Mouse (Mus musculus) embryonic facial prominence, embryonic 14.5 days (tissue): Measurements from ENCODE around the gene Tbc1d22b. TPM values are rescaled to one million over a fixed set of nuclear protein-coding genes. Genes with fewer than 3 reads are reported as not detected.
A peak's percentile ranks its signal among the peaks of the same experiment; 100 is the strongest.

Source experiments
- ATAC-seq: fragments of 200-750 bp; cut with Nextera tagmentation; 2 replicates; pipeline ENCODE4 v1.8.0; 2017; ENCODE audit warnings: low read depth, moderate number of reproducible peaks, moderate TSS enrichment
- DNase-seq: peaks from one replicate; pipeline ENCODE4 v3.0.0-alpha.2; 2015; ENCODE audit warnings: low spot score
- H3K27ac ChIP-seq: fragments of 300-500 bp; sonication (generic); replicated peaks from 2 replicates; pipeline ENCODE4 v1.5.1; 2014; ENCODE audit warnings: low read depth, mild to moderate bottlenecking, low read length, moderate library complexity
- H3K27me3 ChIP-seq: fragments of 300-500 bp; sonication (generic); replicated peaks from 2 replicates; pipeline ENCODE4 v1.6.1; 2014; ENCODE audit warnings: low read length; ENCODE audit not compliant: control insufficient read depth, insufficient read depth
- H3K36me3 ChIP-seq: fragments of 300-500 bp; sonication (generic); 2 replicates; pipeline ENCODE4 v1.6.1; 2014; ENCODE audit warnings: low read length, mixed read lengths; ENCODE audit not compliant: control insufficient read depth, insufficient read depth
- H3K4me1 ChIP-seq: fragments of 300-500 bp; sonication (generic); 2 replicates; pipeline ENCODE4 v1.6.1; 2014; ENCODE audit warnings: antibody characterized with exemption, low read length; ENCODE audit not compliant: control insufficient read depth, insufficient read depth
- H3K4me2 ChIP-seq: fragments of 300-500 bp; sonication (generic); 2 replicates; pipeline ENCODE4 v1.6.1; 2014; ENCODE audit warnings: low read depth, mild to moderate bottlenecking, low read length, moderate library complexity, mixed read lengths
- H3K4me3 ChIP-seq: fragments of 300-500 bp; sonication (generic); 2 replicates; pipeline ENCODE4 v1.5.1; 2014; ENCODE audit warnings: low read depth, mild to moderate bottlenecking, low read length
- H3K9ac ChIP-seq: fragments of 300-500 bp; sonication (generic); 2 replicates; pipeline ENCODE4 v1.6.1; 2014; ENCODE audit warnings: low read depth, mild to moderate bottlenecking, low read length, moderate library complexity, mixed read lengths
- H3K9me3 ChIP-seq: fragments of 300-500 bp; sonication (generic); 2 replicates; pipeline ENCODE4 v1.6.1; 2016; ENCODE audit warnings: low read length; ENCODE audit not compliant: control insufficient read depth
- WGBS: fragments of 180-500 bp; shearing (Covaris S2); extraction: QIAGEN DNeasy Blood & Tissue Kit; methylation state at CpG from one replicate; pipeline ENCODE4 v1.1.7; 2014; 5-methylcytosine and 5-hydroxymethylcytosine counted together
- polyA plus RNA-seq: library from polyadenylated mRNA; unstranded; fragments of >200 nt; fragmentation: Nextera tagmentation; extraction: Ambion mirVana; gene quantifications from 2 replicates; pipeline ENCODE4 v1.2.1, GENCODE M21; 2014

Gene Tbc1d22b
- polyA plus RNA-seq, 1 experiment from 2014 or later: 12.3 TPM

GRCm38 (mm10) chr17:29579579-29580126 is 30.1 kb downstream of the Tbc1d22b start:
- DNase-seq (no peak), ATAC-seq (no peak)
- no peak overlapping the region for H3K9ac ChIP-seq
- H3K4me2 ChIP-seq: no peak overlapping the region
- 71% methylated on average over 4 of the region's 4 CpGs for WGBS
- H3K4me3 ChIP-seq: no peak overlapping the region
- H3K4me1 ChIP-seq: no peaks in the 10 kb centered on the region
- no peaks in the 10 kb centered on the region for H3K9me3 ChIP-seq
- no peak overlapping the region for H3K27ac ChIP-seq
- H3K27me3 ChIP-seq: no peaks in the 10 kb centered on the region
- peaks cover 73% of the 10 kb centered on the region for H3K36me3 ChIP-seq

- H3K4me3 ChIP-seq: no peak overlapping the region
- H3K9me3 ChIP-seq: no peaks in the 10 kb centered on the region
- DNase-seq (no peak), ATAC-seq (no peak)
- WGBS: 82% methylated on average over 5 of the region's 5 CpGs
- H3K27ac ChIP-seq: no peak overlapping the region
- H3K9ac ChIP-seq: no peak overlapping the region
- H3K36me3 ChIP-seq: peaks cover 42% of the 10 kb centered on the region
- no peak overlapping the region for H3K4me2 ChIP-seq
- H3K27me3 ChIP-seq: no peaks in the 10 kb centered on the region
- H3K4me1 ChIP-seq: no peaks in the 10 kb centered on the region
Observed at GRCm38 (mm10) chr17:29583569-29583968, 34.0 kb downstream of the Tbc1d22b start.

- Histone ChIP-seq H3K4me1 (no peaks in the 10 kb centered on the region), H3K27me3 (no peaks in the 10 kb centered on the region), H3K4me3 (no peak overlapping the region), H3K9me3 (no peaks in the 10 kb centered on the region), H3K4me2 (no peak overlapping the region), H3K36me3 (peaks cover 35% of the 10 kb centered on the region), H3K27ac (no peak overlapping the region), H3K9ac (no peak overlapping the region)
- no peak for DNase-seq
- no peak for ATAC-seq
- WGBS: 71% methylated on average over 4 of the region's 5 CpGs
Observed at GRCm38 (mm10) chr17:29584306-29584705, 34.7 kb downstream of the Tbc1d22b start.

GRCm38 (mm10) chr17:29584737-29585136 is 35.2 kb downstream of the Tbc1d22b start:
- ATAC-seq: no peak
- Histone ChIP-seq H3K27me3 (no peaks in the 10 kb centered on the region), H3K9me3 (no peaks in the 10 kb centered on the region), H3K4me3 (no peak overlapping the region), H3K4me1 (no peaks in the 10 kb centered on the region), H3K27ac (no peak overlapping the region), H3K4me2 (no peak overlapping the region), H3K9ac (no peak overlapping the region), H3K36me3 (peaks cover 31% of the 10 kb centered on the region)
- no peak for DNase-seq
- WGBS: 66% methylated on average over 3 of the region's 3 CpGs

- Histone ChIP-seq H3K9ac (no peak overlapping the region), H3K36me3 (peaks cover 31% of the 10 kb centered on the region), H3K9me3 (no peaks in the 10 kb centered on the region), H3K4me2 (no peak overlapping the region), H3K4me3 (no peak overlapping the region), H3K27me3 (no peaks in the 10 kb centered on the region), H3K27ac (no peak overlapping the region), H3K4me1 (no peaks in the 10 kb centered on the region)
- DNase-seq (no peak), ATAC-seq (no peak)
- WGBS: 92% methylated on average over 6 of the region's 6 CpGs
Observed at GRCm38 (mm10) chr17:29585446-29585845, 35.9 kb downstream of the Tbc1d22b start.

- 77% methylated on average over 9 of the region's 9 CpGs for WGBS
- Histone ChIP-seq H3K27ac (no peak overlapping the region), H3K27me3 (no peaks in the 10 kb centered on the region), H3K4me1 (no peaks in the 10 kb centered on the region), H3K9me3 (no peaks in the 10 kb centered on the region), H3K36me3 (peaks cover 27% of the 10 kb centered on the region; the same call in 1 of the 2 replicates), H3K4me2 (no peak overlapping the region), H3K9ac (no peak overlapping the region), H3K4me3 (no peak overlapping the region)
- no peak for ATAC-seq
- peak; percentile 29 for DNase-seq
Observed at GRCm38 (mm10) chr17:29586921-29587320, 37.3 kb downstream of the Tbc1d22b start.

GRCm38 (mm10) chr17:29589221-29589898 is 39.8 kb downstream of the Tbc1d22b start:
- no peaks in the 10 kb centered on the region for H3K4me1 ChIP-seq
- H3K27me3 ChIP-seq: no peaks in the 10 kb centered on the region
- H3K36me3 ChIP-seq: peaks cover 16% of the 10 kb centered on the region; the same call in 1 of the 2 replicates
- 0 out of 2 replicates have a peak overlapping the region, but pooled peaks have one; percentile 29 for H3K27ac ChIP-seq
- 65% methylated on average over 11 of the region's 11 CpGs for WGBS
- H3K9me3 ChIP-seq: no peaks in the 10 kb centered on the region
- no peak overlapping the region for H3K4me3 ChIP-seq
- H3K9ac ChIP-seq: no peak overlapping the region
- ATAC-seq: peak; percentile 76; the same call in 1 of the 2 replicates
- peak; percentile 65 for DNase-seq
- no peak overlapping the region for H3K4me2 ChIP-seq

GRCm38 (mm10) chr17:29595891-29596770 is 46.5 kb downstream of the Tbc1d22b start:
- peaks cover 62% of the 10 kb centered on the region for H3K36me3 ChIP-seq
- WGBS: 83% methylated on average over 15 of the region's 15 CpGs

More at GRCm38 (mm10) chr17:29595891-29596770, 46.5 kb downstream of the Tbc1d22b start:
- DNase-seq: no peak
- no peak overlapping the region for H3K4me2 ChIP-seq
- no peak overlapping the region for H3K27ac ChIP-seq
- no peak overlapping the region for H3K4me3 ChIP-seq
- H3K9ac ChIP-seq: no peak overlapping the region
- no peaks in the 10 kb centered on the region for H3K9me3 ChIP-seq
- no peaks in the 10 kb centered on the region for H3K27me3 ChIP-seq
- no peak for ATAC-seq
- H3K4me1 ChIP-seq: no peaks in the 10 kb centered on the region
